Comparison of ENCODE assay signal across 15 mouse cellular contexts in the genomic region with DNA sequence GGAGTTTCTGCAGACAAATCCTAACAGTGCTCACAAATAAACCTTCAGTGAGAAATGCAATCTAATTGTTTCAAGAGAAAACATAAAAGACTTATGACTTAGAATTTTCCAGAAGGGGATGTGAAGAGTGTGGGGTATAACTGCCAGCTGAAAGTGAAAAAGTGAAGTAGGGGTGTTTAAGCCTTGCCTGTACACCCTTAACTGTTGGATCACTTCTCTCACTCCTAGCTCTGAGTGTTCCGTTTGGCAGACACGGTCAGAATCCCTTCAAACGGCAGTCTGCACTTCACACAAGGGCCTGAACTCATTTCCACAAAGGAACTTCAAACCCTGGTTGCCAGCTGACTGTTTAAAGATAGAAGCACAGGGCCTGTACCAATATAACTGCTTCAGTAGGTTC.
DNase-seq lines count a peak whose midpoint lies in the region; ATAC-seq and TF ChIP-seq lines count a peak whose summit lies in the region.
"Had no signal": no experiment of that assay in that cellular context is flagged by ENCODE, and none has a peak within 500 bp of the region (broad histone marks: within the 10 kb centered on the region; RNA-seq: fewer than 3 reads in every experiment).

No protein-coding gene starts in this region.

- peak overlapping the region; percentile 29; the same call in 1 of the 2 replicates for H3K27ac ChIP-seq in heart, embryonic 10.5 days
- peak overlapping the region; percentile 3; the same call in 1 of the 2 replicates for H3K27ac ChIP-seq in kidney, embryonic 14.5 days (ENCODE audit: low read depth, low read length)
- H3K27ac ChIP-seq: hindbrain, postnatal 0 days; liver, embryonic 14.5 days; neural tube, embryonic 12.5 days had no signal

- H3K9ac ChIP-seq in kidney, embryonic 14.5 days (ENCODE audit: low read depth, low read length): no peak overlapping the region
- H3K9ac ChIP-seq: liver, embryonic 14.5 days; neural tube, embryonic 12.5 days had no signal

- H3K4me1 ChIP-seq in heart, embryonic 10.5 days: peaks cover 15% of the 10 kb centered on the region
- peaks cover 7% of the 10 kb centered on the region; the same call in 1 of the 2 replicates for H3K4me1 ChIP-seq in kidney, embryonic 14.5 days (ENCODE audit: control insufficient read depth, insufficient read depth, low read length)
- H3K4me1 ChIP-seq in lung, adult 2 months (ENCODE audit: control insufficient read depth, insufficient read depth, low read length): no peaks in the 10 kb centered on the region
- H3K4me1 ChIP-seq: neural tube, embryonic 12.5 days had no signal

- H3K9me3 ChIP-seq in heart, embryonic 10.5 days: no peaks in the 10 kb centered on the region
- no peaks in the 10 kb centered on the region for H3K9me3 ChIP-seq in kidney, embryonic 14.5 days (ENCODE audit: control insufficient read depth, low read length)
- H3K9me3 ChIP-seq: neural tube, embryonic 12.5 days had no signal

- 36% methylated on average over 3 of the region's 3 CpGs for WGBS in heart, embryonic 10.5 days
- 25% methylated on average over 3 of the region's 3 CpGs for WGBS in kidney, embryonic 14.5 days
- WGBS in lung, adult 2 months: 22% methylated on average over 3 of the region's 3 CpGs

- intact Hi-C loops in heart, postnatal 36 days (cut with DNase I): no loop called here

- H3K4me3 ChIP-seq in heart, embryonic 10.5 days: no peak overlapping the region
- H3K4me3 ChIP-seq in kidney, embryonic 14.5 days (ENCODE audit: low read length): no peak overlapping the region
- H3K4me3 ChIP-seq in lung, adult 2 months (replicated peaks; ENCODE audit: extremely low read depth, low read depth, low read length): no peak overlapping the region
- H3K4me3 ChIP-seq: neural tube, embryonic 12.5 days had no signal

- H3K4me2 ChIP-seq in kidney, embryonic 14.5 days (replicated peaks; ENCODE audit: low read depth, low read length): no peak overlapping the region
- H3K4me2 ChIP-seq: neural tube, embryonic 12.5 days had no signal

- TF ChIP-seq CTCF in lung, adult 2 months (IDR thresholded peaks at IDR 0.05; ENCODE audit: insufficient read depth, low read length): no peak

- DNase-seq in heart, embryonic 10.5 days (ENCODE audit: low spot score): peak; percentile 39
- DNase-seq in heart, postnatal 36 days: no peak
- no peak for DNase-seq in kidney, adult 9 months
- peak; percentile 14 for DNase-seq in lung, postnatal 10 days
- DNase-seq in lung, adult 2 months: no peak
- peak; percentile 3 for DNase-seq in skeletal muscle tissue, adult 2 months (ENCODE audit: low read depth, low spot score)
- DNase-seq in adrenal gland, adult 2 months: no peak
- DNase-seq: adrenal gland, postnatal 36 days; cerebellum, postnatal 10 days; heart, postnatal 4 days; right cerebral cortex, postnatal 4 days had no signal

- no peaks in the 10 kb centered on the region for H3K36me3 ChIP-seq in heart, embryonic 10.5 days
- no peaks in the 10 kb centered on the region for H3K36me3 ChIP-seq in kidney, embryonic 14.5 days (ENCODE audit: control insufficient read depth, insufficient read depth, low read length)
- H3K36me3 ChIP-seq: neural tube, embryonic 12.5 days had no signal

- TF ChIP-seq POLR2A in lung, adult 2 months (IDR thresholded peaks at IDR 0.05; ENCODE audit: borderline replicate concordance, extremely low read depth, low read depth, low read length): no peak

- H3K27me3 ChIP-seq in heart, embryonic 10.5 days (ENCODE audit: insufficient read depth, poor library complexity, severe bottlenecking): no peaks in the 10 kb centered on the region
- H3K27me3 ChIP-seq in kidney, embryonic 14.5 days (ENCODE audit: control insufficient read depth, insufficient read depth, low read length): no peaks in the 10 kb centered on the region
- H3K27me3 ChIP-seq: neural tube, embryonic 12.5 days had no signal

- no peak for ATAC-seq in kidney, embryonic 14.5 days (ENCODE audit: low FRiP score, low TSS enrichment)
- ATAC-seq: hindbrain, postnatal 0 days had no signal

Comparison
In these comparisons a context has a peak if more than half of its experiments do, and no peak if none do; other contexts are left out.
1. DNase-seq: peak in heart, embryonic 10.5 days (single experiment), lung, postnatal 10 days (single experiment) and skeletal muscle tissue, adult 2 months (single experiment); none in heart, postnatal 36 days (0 of 2), kidney, adult 9 months (single experiment), lung, adult 2 months (single experiment) and adrenal gland, adult 2 months (single experiment).